9 mouse cellular contexts compared by ENCODE assay signal in the genomic region with DNA sequence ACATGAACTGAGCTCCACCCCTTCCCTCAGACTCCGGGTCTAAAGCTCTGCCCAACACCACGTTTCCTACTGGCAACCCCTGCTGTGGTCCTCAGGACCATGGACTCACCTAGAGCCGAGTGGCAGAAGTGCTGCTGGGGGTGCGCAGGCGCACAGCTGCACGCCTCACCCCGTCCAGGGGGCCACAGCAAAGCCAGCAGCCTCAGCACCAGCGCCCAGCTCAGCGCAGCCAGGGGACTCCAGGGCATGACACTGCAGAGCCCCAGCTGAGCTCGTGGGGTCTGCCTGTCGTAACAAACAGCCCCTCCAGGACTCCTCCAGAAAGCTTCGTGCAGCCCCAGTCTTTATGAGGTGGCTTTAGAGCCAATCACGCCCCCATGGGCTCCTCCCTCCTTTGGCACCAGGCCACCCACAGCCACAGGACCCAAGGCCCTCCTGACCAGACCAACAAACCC. TPM values are rescaled to one million over a fixed set of nuclear protein-coding genes. Genes with fewer than 3 reads are reported as not detected.
DNase-seq lines count a peak whose midpoint lies in the region; ATAC-seq and TF ChIP-seq lines count a peak whose summit lies in the region.
"Had no signal": no experiment of that assay in that cellular context is flagged by ENCODE, and none has a peak within 500 bp of the region (broad histone marks: within the 10 kb centered on the region; RNA-seq: fewer than 3 reads in every experiment).

No protein-coding gene starts in this region.

- 0 out of 2 replicates have a peak, but pooled peaks have one; percentile 24 for TF ChIP-seq POLR2A in cerebellum, adult 2 months (IDR thresholded peaks at IDR 0.05; ENCODE audit: borderline replicate concordance, insufficient read depth, low read length)
- TF ChIP-seq POLR2A in testis, adult 2 months (IDR thresholded peaks at IDR 0.05; ENCODE audit: control insufficient read depth, low read depth, low read length): no peak

- no peak for TF ChIP-seq EP300 in heart, postnatal 0 days (IDR thresholded peaks at IDR 0.05; ENCODE audit: low read depth)

- no peak for DNase-seq in cerebellum, adult 2 months
- DNase-seq in cerebellum, adult 11 months: no peak
- no peak for DNase-seq in testis, postnatal 14 days (ENCODE audit: low spot score)
- no peak for DNase-seq in heart, postnatal 0 days (ENCODE audit: low spot score)
- DNase-seq in liver, embryonic 13.5 days: no peak
- DNase-seq in retina, postnatal 1 day: peak; percentile 50
- no peak for DNase-seq in frontal cortex, postnatal 14 days (ENCODE audit: low spot score in 2 of 2)

- peak overlapping the region; percentile 2 for H3K4me3 ChIP-seq in cerebellum, adult 2 months (replicated peaks; ENCODE audit: insufficient read depth, low read depth, low read length)
- peak overlapping the region; percentile 77 for H3K4me3 ChIP-seq in testis, adult 2 months (ENCODE audit: control insufficient read depth, low read depth, low read length)
- H3K4me3 ChIP-seq in heart, postnatal 0 days (ENCODE audit: low read depth, low read length): peak overlapping the region; percentile 29
- H3K4me3 ChIP-seq in liver, embryonic 13.5 days (replicated peaks): no peak overlapping the region

- TF ChIP-seq CTCF in cerebellum, adult 2 months (IDR thresholded peaks at IDR 0.05; ENCODE audit: borderline replicate concordance, insufficient read depth, low read depth, low read length): no peak
- no peak for TF ChIP-seq CTCF in testis, adult 2 months (IDR thresholded peaks at IDR 0.05; ENCODE audit: control insufficient read depth, insufficient read depth, insufficient replicate concordance, low read depth, low read length)
- TF ChIP-seq CTCF in heart, postnatal 0 days (IDR thresholded peaks at IDR 0.05; ENCODE audit: low read depth): no peak

- WGBS in cerebellum, adult 2 months: 38% methylated on average over 13 of the region's 13 CpGs
- 6% methylated on average over 13 of the region's 13 CpGs for WGBS in heart, postnatal 0 days
- 13% methylated on average over 13 of the region's 13 CpGs for WGBS in liver, embryonic 13.5 days (ENCODE audit: insufficient replicate concordance)

- H3K4me1 ChIP-seq in cerebellum, adult 2 months (ENCODE audit: control insufficient read depth, insufficient read depth, low read length): peaks cover 8% of the 10 kb centered on the region; the same call in 1 of the 2 replicates
- peaks cover 5% of the 10 kb centered on the region for H3K4me1 ChIP-seq in testis, adult 2 months (ENCODE audit: control insufficient read depth, insufficient read depth, low read length)
- peaks cover 6% of the 10 kb centered on the region; the same call in 1 of the 2 replicates for H3K4me1 ChIP-seq in heart, postnatal 0 days (ENCODE audit: control insufficient read depth, insufficient read depth)
- H3K4me1 ChIP-seq in liver, embryonic 13.5 days (replicated peaks): peaks cover 5% of the 10 kb centered on the region; the same call in 1 of the 2 replicates

- peak overlapping the region; percentile 18; the same call in 1 of the 2 replicates for H3K27ac ChIP-seq in cerebellum, adult 2 months (ENCODE audit: insufficient read depth, low read length)
- no peak overlapping the region for H3K27ac ChIP-seq in testis, adult 2 months (ENCODE audit: control insufficient read depth, insufficient read depth, low read depth, low read length)
- 0 out of 2 replicates have a peak overlapping the region, but pooled peaks have one; percentile 52 for H3K27ac ChIP-seq in heart, postnatal 0 days (ENCODE audit: low read depth)
- H3K27ac ChIP-seq in liver, embryonic 13.5 days: no peak overlapping the region
- H3K27ac ChIP-seq: macrophage had no signal

- H3K4me2 ChIP-seq in heart, postnatal 0 days (ENCODE audit: low read depth, low read length): peak overlapping the region; percentile 45
- peak overlapping the region; percentile 46 for H3K4me2 ChIP-seq in liver, embryonic 13.5 days

- ATAC-seq in heart, postnatal 0 days (ENCODE audit: insufficient read depth, low read depth): 0 out of 2 replicates have a peak, but pooled peaks have one; percentile 27
- ATAC-seq in liver, embryonic 13.5 days (ENCODE audit: low read depth): 0 out of 2 replicates have a peak, but pooled peaks have one; percentile 12

- no peaks in the 10 kb centered on the region for H3K27me3 ChIP-seq in cerebellum, adult 2 months (ENCODE audit: control insufficient read depth, insufficient read depth, low read length)
- no peaks in the 10 kb centered on the region for H3K27me3 ChIP-seq in testis, adult 2 months (ENCODE audit: control insufficient read depth, insufficient read depth, low read length)
- peaks cover 63% of the 10 kb centered on the region for H3K27me3 ChIP-seq in heart, postnatal 0 days (ENCODE audit: control insufficient read depth, insufficient read depth, low read length)
- no peaks in the 10 kb centered on the region for H3K27me3 ChIP-seq in liver, embryonic 13.5 days

- H3K36me3 ChIP-seq in testis, adult 2 months (ENCODE audit: control insufficient read depth, insufficient read depth, low read length): no peaks in the 10 kb centered on the region
- H3K36me3 ChIP-seq in heart, postnatal 0 days (replicated peaks; ENCODE audit: control insufficient read depth, insufficient read depth, low read length): no peaks in the 10 kb centered on the region
- H3K36me3 ChIP-seq in liver, embryonic 13.5 days: no peaks in the 10 kb centered on the region

- peak overlapping the region; percentile 32; the same call in 1 of the 2 replicates for H3K9ac ChIP-seq in heart, postnatal 0 days (replicated peaks; ENCODE audit: low read depth, low read length)
- no peak overlapping the region for H3K9ac ChIP-seq in liver, embryonic 13.5 days

- no peaks in the 10 kb centered on the region for H3K9me3 ChIP-seq in heart, postnatal 0 days (replicated peaks; ENCODE audit: control insufficient read depth, low read length)
- H3K9me3 ChIP-seq in liver, embryonic 13.5 days (replicated peaks): no peaks in the 10 kb centered on the region

RNA-seq across cellular contexts. Expression of gene Timp4, which starts 0.4 kb away (rescaled TPM):
- 111 and 118 TPM in 2 replicates for polyA plus RNA-seq in cerebellum, adult 2 months (2012; rRNA removed)
- polyA plus RNA-seq in testis, adult 2 months (2012; rRNA removed): 1.5 and 2.0 TPM in 2 replicates
- total RNA-seq in heart, postnatal 0 days (2014; rRNA removed; ENCODE audit: low replicate concordance): 4.6 and 8.8 TPM in 2 replicates
- 9.7 TPM in 2 replicates for polyA plus RNA-seq in heart, postnatal 0 days (2015; fragmentation: Nextera tagmentation; extraction: Ambion mirVana)
- 0.02 and 0.03 TPM in 2 replicates for polyA plus RNA-seq in liver, embryonic 13.5 days (2015; fragmentation: Nextera tagmentation; extraction: Ambion mirVana)
- polyA plus RNA-seq: macrophage had no signal

RNA-seq across cellular contexts. Expression of gene Gm17482, which starts 24.4 kb away (rescaled TPM):
- polyA plus RNA-seq in cerebellum, adult 2 months (2012; rRNA removed): not detected in 2 replicates
- not detected in 2 replicates for polyA plus RNA-seq in testis, adult 2 months (2012; rRNA removed)
- total RNA-seq in heart, postnatal 0 days (2014; rRNA removed; ENCODE audit: low replicate concordance): not detected in 2 replicates
- not detected in 2 replicates for polyA plus RNA-seq in heart, postnatal 0 days (2015; fragmentation: Nextera tagmentation; extraction: Ambion mirVana)
- polyA plus RNA-seq in liver, embryonic 13.5 days (2015; fragmentation: Nextera tagmentation; extraction: Ambion mirVana): not detected in 2 replicates
- polyA plus RNA-seq: macrophage had no signal

Comparison
In these comparisons a context has a peak if more than half of its experiments do, and no peak if none do; other contexts are left out.
1. H3K27ac ChIP-seq: peak in cerebellum, adult 2 months (single experiment) and heart, postnatal 0 days (single experiment); none in testis, adult 2 months (single experiment) and liver, embryonic 13.5 days (single experiment).
2. RNA of gene Timp4, which starts 0.4 kb away (polyA plus RNA-seq): 111 to 118 TPM in cerebellum, adult 2 months; 9.7 TPM in heart, postnatal 0 days, 1.5 to 2.0 TPM in testis, adult 2 months and 0.02 to 0.03 TPM in liver, embryonic 13.5 days; every median in the first group is over 10 times any median in the second.